21 mouse cellular contexts compared by ENCODE assay signal in genomic region chr15:21063683-21064082, GRCm38 (mm10).
A peak's percentile ranks its signal among the peaks of the same experiment; 100 is the strongest.
DNase-seq lines count a peak whose midpoint lies in the region; ATAC-seq and TF ChIP-seq lines count a peak whose summit lies in the region.
"Had no signal": no experiment of that assay in that cellular context is flagged by ENCODE, and none has a peak within 500 bp of the region (broad histone marks: within the 10 kb centered on the region; RNA-seq: fewer than 3 reads in every experiment).

No protein-coding gene starts in this region.

- H3K36me3 ChIP-seq in intestine, embryonic 15.5 days, result no peaks in the 10 kb centered on the region
- no peaks in the 10 kb centered on the region for H3K36me3 ChIP-seq in intestine, embryonic 16.5 days (ENCODE audit: control insufficient read depth, insufficient read depth, low read length)
- H3K36me3 ChIP-seq in intestine, postnatal 0 days (ENCODE audit: control insufficient read depth, insufficient read depth), result no peaks in the 10 kb centered on the region
- H3K36me3 ChIP-seq: G1E had no signal

- no peak overlapping the region for H3K9ac ChIP-seq in intestine, embryonic 15.5 days
- no peak overlapping the region for H3K9ac ChIP-seq in intestine, embryonic 16.5 days (ENCODE audit: low read depth, low read length)
- no peak overlapping the region for H3K9ac ChIP-seq in intestine, postnatal 0 days (ENCODE audit: low read depth, low read length)

- no peaks in the 10 kb centered on the region for H3K4me1 ChIP-seq in intestine, embryonic 15.5 days (replicated peaks)
- H3K4me1 ChIP-seq in intestine, embryonic 16.5 days (ENCODE audit: control insufficient read depth, insufficient read depth, low read length), result no peaks in the 10 kb centered on the region
- no peaks in the 10 kb centered on the region for H3K4me1 ChIP-seq in intestine, postnatal 0 days (replicated peaks; ENCODE audit: control insufficient read depth, insufficient read depth, low read length)

- WGBS in intestine, embryonic 15.5 days, result 60% methylated on average over 1 of the region's 1 CpGs
- WGBS in intestine, embryonic 16.5 days, result 66% methylated on average over 1 of the region's 1 CpGs
- 58% methylated on average over 1 of the region's 1 CpGs for WGBS in intestine, postnatal 0 days

- ATAC-seq in intestine, embryonic 15.5 days, result peak; percentile 31; the same call in 1 of the 2 replicates
- ATAC-seq in intestine, embryonic 16.5 days, result peak; percentile 63; the same call in 1 of the 2 replicates
- ATAC-seq in intestine, postnatal 0 days, result peak; percentile 81
- ATAC-seq: activated CD4-positive, CD25-positive, alpha-beta regulatory T cell, adult 4 months; CD4-positive, CD25-positive, alpha-beta regulatory T cell, adult 4 months; Patski had no signal

- H3K4me3 ChIP-seq in intestine, embryonic 15.5 days (replicated peaks), result no peak overlapping the region
- no peak overlapping the region for H3K4me3 ChIP-seq in intestine, embryonic 16.5 days (ENCODE audit: low read length)
- H3K4me3 ChIP-seq in intestine, postnatal 0 days (ENCODE audit: low read depth, low read length), result no peak overlapping the region

- H3K27ac ChIP-seq in intestine, embryonic 15.5 days, result no peak overlapping the region
- H3K27ac ChIP-seq in intestine, embryonic 16.5 days (ENCODE audit: low read length), result no peak overlapping the region
- no peak overlapping the region for H3K27ac ChIP-seq in intestine, postnatal 0 days (ENCODE audit: low read depth, low read length)

- no peak for DNase-seq in gastrocnemius, postnatal 14 days
- no peak for DNase-seq in natural killer cell, adult 2 months (ENCODE audit: low spot score in 2 of 2)
- no peak for DNase-seq in adrenal gland, adult 8-10 months
- DNase-seq: adrenal gland, adult 2 months; adrenal gland, postnatal 10 days; adrenal gland, postnatal 14 days; adrenal gland, postnatal 25 days; adrenal gland, postnatal 36 days; B cell, adult 2 months; cerebellum, adult 11 months; cerebellum, adult 11-12 months; cerebellum, adult 18-20 months; cerebellum, adult 2 months had no signal

- no peak overlapping the region for H3K4me2 ChIP-seq in intestine, embryonic 15.5 days (replicated peaks)
- H3K4me2 ChIP-seq in intestine, embryonic 16.5 days (ENCODE audit: low read depth, low read length), result no peak overlapping the region
- H3K4me2 ChIP-seq in intestine, postnatal 0 days (replicated peaks; ENCODE audit: low read depth), result no peak overlapping the region

- intact Hi-C loops in gastrocnemius, postnatal 14 days (cut with DNase I; ENCODE audit: low total_unique reads), result no loop called here

- no peaks in the 10 kb centered on the region for H3K9me3 ChIP-seq in intestine, embryonic 15.5 days
- no peaks in the 10 kb centered on the region for H3K9me3 ChIP-seq in intestine, embryonic 16.5 days (ENCODE audit: control insufficient read depth, low read length)
- H3K9me3 ChIP-seq in intestine, postnatal 0 days (ENCODE audit: control insufficient read depth), result no peaks in the 10 kb centered on the region
- H3K9me3 ChIP-seq: G1E had no signal

- no peak for TF ChIP-seq CTCF in intestine, postnatal 0 days (IDR thresholded peaks at IDR 0.05; ENCODE audit: low read depth)

- no peaks in the 10 kb centered on the region for H3K27me3 ChIP-seq in intestine, embryonic 15.5 days (replicated peaks)
- H3K27me3 ChIP-seq in intestine, embryonic 16.5 days (replicated peaks; ENCODE audit: control insufficient read depth, insufficient read depth, low read length), result no peaks in the 10 kb centered on the region
- H3K27me3 ChIP-seq in intestine, postnatal 0 days (replicated peaks; ENCODE audit: control insufficient read depth, insufficient read depth, low read length), result no peaks in the 10 kb centered on the region
- H3K27me3 ChIP-seq: CH12.LX, Patski had no signal

Comparison
In these comparisons a context has a peak if more than half of its experiments do, and no peak if none do; other contexts are left out.
1. ATAC-seq: peak in every context shown above with its lines; median percentile 81 in intestine, postnatal 0 days; 63 in intestine, embryonic 16.5 days; 31 in intestine, embryonic 15.5 days.